Mouse (Mus musculus) myocyte (in vitro differentiated cells): ENCODE results near the gene Sox5. TPM values are rescaled to one million over a fixed set of nuclear protein-coding genes. Genes with fewer than 3 reads are reported as not detected.

Experiments used
- H3K27me3 ChIP-seq: one replicate; pipeline ENCODE4 v1.6.1; 2011; ENCODE audit not compliant: control insufficient read depth, insufficient read depth, insufficient read length
- H3K36me3 ChIP-seq: one replicate; pipeline ENCODE4 v1.6.1; 2011; ENCODE audit not compliant: control insufficient read depth, insufficient read depth
- H3K4me2 ChIP-seq: one replicate; pipeline ENCODE4 v1.6.1; 2011; ENCODE audit warnings: low read depth, control low read depth
- H3K4me3 ChIP-seq: one replicate; pipeline ENCODE4 v1.5.1; 2011; ENCODE audit warnings: mild to moderate bottlenecking, control low read depth, moderate library complexity
- H3K79me2 ChIP-seq: one replicate; pipeline ENCODE4 v1.6.1; 2011; ENCODE audit not compliant: control insufficient read depth, insufficient read depth
- H3ac ChIP-seq: one replicate; pipeline ENCODE4 v1.6.1; 2011; ENCODE audit not compliant: control insufficient read depth, insufficient read length
- CEBPB ChIP-seq: IDR thresholded peaks from 2 replicates; pipeline ENCODE4 v1.6.1; 2011; ENCODE audit warnings: mild to moderate bottlenecking, moderate library complexity; ENCODE audit not compliant: poor library complexity, insufficient read depth, severe bottlenecking
- E2F4 ChIP-seq: IDR thresholded peaks from one replicate; pipeline ENCODE4 v1.6.1; 2011; ENCODE audit warnings: mild to moderate bottlenecking, control low read depth, moderate library complexity; ENCODE audit not compliant: insufficient read depth
- MAX ChIP-seq: IDR thresholded peaks from one replicate; pipeline ENCODE4 v1.6.1; 2011; ENCODE audit warnings: low read depth, mild to moderate bottlenecking, control low read depth
- MYOD1 ChIP-seq, 3 experiments: IDR thresholded peaks; one replicate each; pipeline ENCODE4 v1.6.1; 2011; ENCODE audit warnings: control low read depth in 2 of 3, low read depth in 2 of 3, mild to moderate bottlenecking in 2 of 3, moderate library complexity in 1 of 3; ENCODE audit not compliant: insufficient read length in 2 of 3, control insufficient read depth in 1 of 3
- MYOG ChIP-seq, 3 experiments: IDR thresholded peaks; one replicate each; pipeline ENCODE4 v1.6.1; 2011; ENCODE audit warnings: control low read depth in 2 of 3, low read depth in 2 of 3, mild to moderate bottlenecking in 2 of 3; ENCODE audit not compliant: insufficient read length in 2 of 3, control insufficient read depth in 1 of 3, insufficient read depth in 1 of 3
- POLR2A ChIP-seq: IDR thresholded peaks from one replicate; pipeline ENCODE4 v1.6.1; 2011; ENCODE audit warnings: low read depth, mild to moderate bottlenecking, control low read depth, moderate library complexity; ENCODE audit not compliant: insufficient read length
- POLR2AphosphoS2 ChIP-seq: IDR thresholded peaks from one replicate; pipeline ENCODE4 v1.6.1; 2011; ENCODE audit warnings: low read depth, control low read depth; ENCODE audit not compliant: insufficient read length
- REST ChIP-seq: IDR thresholded peaks from one replicate; pipeline ENCODE4 v1.6.1; 2011; ENCODE audit warnings: mild to moderate bottlenecking, control low read depth, moderate library complexity; ENCODE audit not compliant: insufficient read depth, insufficient read length
- SRF ChIP-seq: IDR thresholded peaks from one replicate; pipeline ENCODE4 v1.6.1; 2011; ENCODE audit warnings: low read depth; ENCODE audit not compliant: control insufficient read depth, insufficient read length
- TCF12 ChIP-seq: IDR thresholded peaks from one replicate; pipeline ENCODE4 v1.6.1; 2011; ENCODE audit warnings: mild to moderate bottlenecking, control low read depth; ENCODE audit not compliant: poor library complexity, insufficient read depth, severe bottlenecking
- TCF3 ChIP-seq: IDR thresholded peaks from one replicate; pipeline ENCODE4 v1.6.1; 2011; ENCODE audit warnings: low read depth, control low read depth; ENCODE audit not compliant: insufficient read length
- USF1 ChIP-seq: IDR thresholded peaks from one replicate; pipeline ENCODE4 v1.6.1; 2011; ENCODE audit warnings: low read depth, mild to moderate bottlenecking, control low read depth, moderate library complexity
- polyA plus RNA-seq: library from polyadenylated mRNA; unstranded; fragments of >200 nt; fragmentation: generic; extraction: Trizol; gene quantifications from one replicate; pipeline ENCODE4 v1.2.1, GENCODE M21; 2012; ENCODE audit warnings: missing spikeins

The Sox5 gene
- polyA plus RNA-seq, 1 experiment = 0.50 TPM

DNA sequence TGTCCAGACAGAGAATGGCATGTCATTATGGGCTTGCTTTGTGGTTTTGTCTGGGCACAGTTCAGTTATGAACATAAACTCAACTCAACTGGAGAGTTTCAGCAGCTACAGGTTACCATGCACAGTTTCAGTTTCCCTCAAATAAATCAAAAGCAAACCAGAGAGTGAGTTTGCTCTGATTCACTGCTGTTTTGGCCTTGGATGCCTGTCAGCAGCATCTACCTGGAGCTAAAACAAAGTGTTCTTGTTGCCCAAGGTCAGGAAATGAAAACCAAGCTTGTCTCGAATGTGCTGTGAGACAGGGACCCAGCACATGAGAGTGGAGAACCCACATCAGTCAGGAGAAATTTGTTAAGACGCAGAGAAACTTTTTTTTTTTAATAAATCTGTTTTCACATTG lies 951.6 kb downstream of the Sox5 start:
- Histone ChIP-seq H3ac (no peak overlapping the region), H3K4me3 (no peak overlapping the region), H3K36me3 (no peaks in the 10 kb centered on the region), H3K27me3 (no peaks in the 10 kb centered on the region), H3K4me2 (no peak overlapping the region), H3K79me2 (no peaks in the 10 kb centered on the region)
- no peak for TF ChIP-seq POLR2A
- no peak for TF ChIP-seq CEBPB
- no peak for TF ChIP-seq REST
- no peak for TF ChIP-seq SRF
- no peak for TF ChIP-seq E2F4
- no peak for TF ChIP-seq TCF3
- no peak for TF ChIP-seq TCF12
- TF ChIP-seq MYOG (IDR thresholded peaks at IDR 0.05; ENCODE audit: control insufficient read depth in 1 of 3, insufficient read depth in 1 of 3, insufficient read length in 2 of 3, low read depth in 2 of 3) = no peak
- no peak for TF ChIP-seq MYOD1 (IDR thresholded peaks at IDR 0.05; ENCODE audit: control insufficient read depth in 1 of 3, insufficient read length in 2 of 3, low read depth in 2 of 3)
- TF ChIP-seq POLR2AphosphoS2 = no peak
- no peak for TF ChIP-seq USF1
- no peak for TF ChIP-seq MAX

- Histone ChIP-seq H3K79me2 (no peaks in the 10 kb centered on the region), H3K36me3 (no peaks in the 10 kb centered on the region), H3K4me2 (no peak overlapping the region), H3K27me3 (no peaks in the 10 kb centered on the region), H3K4me3 (no peak overlapping the region), H3ac (no peak overlapping the region)
- no peak for TF ChIP-seq USF1
- TF ChIP-seq POLR2AphosphoS2 = no peak
- no peak for TF ChIP-seq MAX
- TF ChIP-seq MYOG (IDR thresholded peaks at IDR 0.05; ENCODE audit: control insufficient read depth in 1 of 3, insufficient read depth in 1 of 3, insufficient read length in 2 of 3, low read depth in 2 of 3) = no peak
- TF ChIP-seq SRF = no peak
- TF ChIP-seq REST = no peak
- no peak for TF ChIP-seq MYOD1 (IDR thresholded peaks at IDR 0.05; ENCODE audit: control insufficient read depth in 1 of 3, insufficient read length in 2 of 3, low read depth in 2 of 3)
- no peak for TF ChIP-seq TCF12
These were observed 955.0 kb downstream of the Sox5 start for GRCm38 (mm10) chr6:143826786-143827185.

DNA sequence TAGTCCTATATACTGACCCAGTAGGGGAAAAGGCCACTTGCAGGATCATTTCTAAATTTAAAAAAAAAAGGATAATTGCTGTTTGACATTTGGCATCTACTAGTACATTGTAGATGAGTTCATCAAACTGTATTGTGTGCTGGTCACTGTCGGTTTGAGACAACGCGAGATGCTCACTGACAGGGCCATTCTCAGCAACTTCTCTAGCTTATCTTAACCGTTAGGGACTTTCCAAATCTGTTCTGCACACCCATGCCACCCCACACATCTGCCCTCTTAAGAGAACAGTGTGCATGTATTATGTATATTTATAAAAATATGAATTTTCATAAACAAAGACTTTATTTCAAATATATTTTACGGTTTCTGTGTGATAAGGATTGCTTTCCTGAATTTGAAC lies 955.8 kb downstream of the Sox5 start:
- Histone ChIP-seq H3K79me2 (no peaks in the 10 kb centered on the region), H3K36me3 (no peaks in the 10 kb centered on the region), H3K27me3 (no peaks in the 10 kb centered on the region), H3K4me3 (no peak overlapping the region), H3ac (no peak overlapping the region), H3K4me2 (no peak overlapping the region)
- TF ChIP-seq E2F4 (no peak), TCF12 (no peak), MAX (no peak), POLR2A (no peak), USF1 (no peak), CEBPB (no peak), POLR2AphosphoS2 (no peak), MYOD1 (IDR thresholded peaks at IDR 0.05; ENCODE audit: control insufficient read depth in 1 of 3, insufficient read length in 2 of 3, low read depth in 2 of 3) (no peak)

GRCm38 (mm10) chr6:143825086-143825485 lies 956.7 kb downstream of the Sox5 start:
- Histone ChIP-seq H3K4me3 (no peak overlapping the region), H3K27me3 (no peaks in the 10 kb centered on the region), H3K79me2 (no peaks in the 10 kb centered on the region), H3K4me2 (no peak overlapping the region), H3ac (no peak overlapping the region), H3K36me3 (no peaks in the 10 kb centered on the region)
- TF ChIP-seq E2F4 = no peak
- TF ChIP-seq MYOG (IDR thresholded peaks at IDR 0.05; ENCODE audit: control insufficient read depth in 1 of 3, insufficient read depth in 1 of 3, insufficient read length in 2 of 3, low read depth in 2 of 3) = no peak
- no peak for TF ChIP-seq TCF12
- no peak for TF ChIP-seq USF1
- TF ChIP-seq REST = no peak
- TF ChIP-seq SRF = no peak
- no peak for TF ChIP-seq MAX
- no peak for TF ChIP-seq POLR2AphosphoS2
- TF ChIP-seq CEBPB = no peak
- TF ChIP-seq TCF3 = no peak
- TF ChIP-seq POLR2A = no peak
- TF ChIP-seq MYOD1 (IDR thresholded peaks at IDR 0.05; ENCODE audit: control insufficient read depth in 1 of 3, insufficient read length in 2 of 3, low read depth in 2 of 3) = no peak

DNA sequence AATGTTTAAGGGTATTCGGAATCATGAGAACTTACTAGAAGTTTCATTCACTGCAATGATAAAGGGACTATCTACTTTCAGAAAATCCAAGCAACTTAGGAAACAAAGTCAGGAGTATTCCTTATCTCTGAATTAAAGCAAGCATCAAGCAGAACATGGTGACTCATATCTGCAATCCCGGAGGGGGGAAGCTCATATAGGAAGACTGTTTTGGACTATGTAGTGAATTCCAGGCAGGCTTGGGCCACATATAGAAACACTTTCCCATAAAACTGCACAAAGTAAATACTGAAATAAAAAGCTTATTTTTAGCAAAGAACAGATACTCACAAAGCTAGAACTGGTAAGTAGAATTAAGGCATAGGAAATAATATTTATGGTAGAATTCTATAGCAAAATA lies 993.3 kb downstream of the Sox5 start:
- Histone ChIP-seq H3K27me3 (no peaks in the 10 kb centered on the region), H3K4me2 (no peak overlapping the region), H3K4me3 (no peak overlapping the region), H3ac (no peak overlapping the region), H3K36me3 (no peaks in the 10 kb centered on the region), H3K79me2 (no peaks in the 10 kb centered on the region)
- no peak for TF ChIP-seq MYOD1 (IDR thresholded peaks at IDR 0.05; ENCODE audit: control insufficient read depth in 1 of 3, insufficient read length in 2 of 3, low read depth in 2 of 3)
- TF ChIP-seq E2F4 = no peak
- no peak for TF ChIP-seq USF1
- no peak for TF ChIP-seq POLR2AphosphoS2
- no peak for TF ChIP-seq MYOG (IDR thresholded peaks at IDR 0.05; ENCODE audit: control insufficient read depth in 1 of 3, insufficient read depth in 1 of 3, insufficient read length in 2 of 3, low read depth in 2 of 3)
- no peak for TF ChIP-seq REST
- no peak for TF ChIP-seq TCF12
- TF ChIP-seq CEBPB = no peak
- TF ChIP-seq TCF3 = no peak
- TF ChIP-seq POLR2A = no peak
- TF ChIP-seq SRF = no peak
- no peak for TF ChIP-seq MAX
